ENCODE assay signal across 27 mouse cellular contexts in genomic region chr1:33925283-33925682, GRCm38 (mm10). TPM values are rescaled to one million over a fixed set of nuclear protein-coding genes. Genes with fewer than 3 reads are reported as not detected.
DNase-seq lines count a peak whose midpoint lies in the region; ATAC-seq and TF ChIP-seq lines count a peak whose summit lies in the region.
"Had no signal": no experiment of that assay in that cellular context is flagged by ENCODE, and none has a peak within 500 bp of the region (broad histone marks: within the 10 kb centered on the region; RNA-seq: fewer than 3 reads in every experiment).

No protein-coding gene starts in this region.

- ATAC-seq in intestine, embryonic 14.5 days (replicated peaks; ENCODE audit: low FRiP score, low TSS enrichment, low read depth) = 0 out of 2 replicates have a peak, but pooled peaks have one; percentile 19
- no peak for ATAC-seq in intestine, postnatal 0 days
- 0 out of 2 replicates have a peak, but pooled peaks have one; percentile 61 for ATAC-seq in stomach, embryonic 14.5 days (ENCODE audit: insufficient number of reproducible peaks, insufficient read depth, low FRiP score, low read depth)
- no peak for ATAC-seq in stomach, postnatal 0 days (ENCODE audit: low FRiP score, low TSS enrichment)
- ATAC-seq in liver, embryonic 11.5 days (replicated peaks; ENCODE audit: low FRiP score) = peak; percentile 82
- ATAC-seq: activated CD4-positive, CD25-positive, alpha-beta regulatory T cell, adult 4 months; CD4-positive, CD25-positive, alpha-beta regulatory T cell, adult 4 months; hindbrain, embryonic 16.5 days had no signal

- H3K4me1 ChIP-seq in intestine, embryonic 14.5 days (replicated peaks; ENCODE audit: control insufficient read depth, insufficient read depth, low read length) = no peaks in the 10 kb centered on the region
- H3K4me1 ChIP-seq in intestine, postnatal 0 days (replicated peaks; ENCODE audit: control insufficient read depth, insufficient read depth, low read length) = no peaks in the 10 kb centered on the region
- H3K4me1 ChIP-seq in stomach, embryonic 14.5 days (ENCODE audit: control insufficient read depth, insufficient read depth, low read length) = no peaks in the 10 kb centered on the region
- no peaks in the 10 kb centered on the region for H3K4me1 ChIP-seq in stomach, postnatal 0 days (replicated peaks; ENCODE audit: control insufficient read depth, insufficient read depth)
- no peaks in the 10 kb centered on the region for H3K4me1 ChIP-seq in liver, embryonic 11.5 days (replicated peaks; ENCODE audit: control insufficient read depth, insufficient read depth, low read length)
- H3K4me1 ChIP-seq: forebrain, embryonic 12.5 days; heart, embryonic 15.5 days had no signal

- H3K27ac ChIP-seq in intestine, embryonic 14.5 days (ENCODE audit: low read depth) = no peak overlapping the region
- no peak overlapping the region for H3K27ac ChIP-seq in intestine, postnatal 0 days (ENCODE audit: low read depth, low read length)
- H3K27ac ChIP-seq in stomach, embryonic 14.5 days (ENCODE audit: low read length) = no peak overlapping the region
- H3K27ac ChIP-seq in stomach, postnatal 0 days (replicated peaks) = no peak overlapping the region
- no peak overlapping the region for H3K27ac ChIP-seq in liver, embryonic 11.5 days (ENCODE audit: low read depth, low read length)
- H3K27ac ChIP-seq: forebrain, embryonic 12.5 days; heart, adult 2 months; heart, embryonic 15.5 days; layer of hippocampus, adult 2 months had no signal

- H3K9ac ChIP-seq in intestine, embryonic 14.5 days (ENCODE audit: low read length) = no peak overlapping the region
- H3K9ac ChIP-seq in intestine, postnatal 0 days (ENCODE audit: low read depth, low read length) = no peak overlapping the region
- no peak overlapping the region for H3K9ac ChIP-seq in stomach, embryonic 14.5 days (replicated peaks; ENCODE audit: low read depth, low read length)
- H3K9ac ChIP-seq in stomach, postnatal 0 days (ENCODE audit: low read length) = no peak overlapping the region
- no peak overlapping the region for H3K9ac ChIP-seq in liver, embryonic 11.5 days (ENCODE audit: low read depth, low read length)
- H3K9ac ChIP-seq: forebrain, embryonic 12.5 days; heart, embryonic 15.5 days had no signal

- no peak for TF ChIP-seq EP300 in stomach, postnatal 0 days (optimal IDR thresholded peaks at IDR 0.05)

- no peaks in the 10 kb centered on the region for H3K27me3 ChIP-seq in intestine, embryonic 14.5 days (replicated peaks; ENCODE audit: control insufficient read depth, insufficient read depth, low read length)
- no peaks in the 10 kb centered on the region for H3K27me3 ChIP-seq in intestine, postnatal 0 days (replicated peaks; ENCODE audit: control insufficient read depth, insufficient read depth, low read length)
- no peaks in the 10 kb centered on the region for H3K27me3 ChIP-seq in stomach, embryonic 14.5 days (ENCODE audit: control insufficient read depth, insufficient read depth, low read length)
- H3K27me3 ChIP-seq in stomach, postnatal 0 days (ENCODE audit: control insufficient read depth, insufficient read depth, low read length) = no peaks in the 10 kb centered on the region
- no peaks in the 10 kb centered on the region for H3K27me3 ChIP-seq in liver, embryonic 11.5 days (replicated peaks; ENCODE audit: control insufficient read depth, insufficient read depth, low read length)
- H3K27me3 ChIP-seq: forebrain, embryonic 12.5 days; heart, embryonic 15.5 days had no signal

- WGBS in intestine, embryonic 14.5 days = 51% methylated on average over 3 of the region's 3 CpGs
- WGBS in intestine, postnatal 0 days = 33% methylated on average over 3 of the region's 3 CpGs
- 38% methylated on average over 3 of the region's 3 CpGs for WGBS in stomach, embryonic 14.5 days
- 42% methylated on average over 3 of the region's 3 CpGs for WGBS in stomach, postnatal 0 days
- WGBS in liver, embryonic 11.5 days = 49% methylated on average over 3 of the region's 3 CpGs

- DNase-seq in intestine, embryonic 14.5 days (ENCODE audit: low spot score) = no peak
- no peak for DNase-seq in stomach, postnatal 0 days (ENCODE audit: low spot score)
- no peak for DNase-seq in liver, embryonic 11.5 days (ENCODE audit: low spot score)
- no peak for DNase-seq in adrenal gland, postnatal 4 days (ENCODE audit: low spot score in 2 of 2)
- DNase-seq in layer of hippocampus, adult 11-12 months (ENCODE audit: low spot score) = no peak
- no peak for DNase-seq in ovary, postnatal 36 days (ENCODE audit: low spot score)
- DNase-seq: adrenal gland, postnatal 14 days; cerebellum, adult 11 months; cerebellum, postnatal 10 days; gastrocnemius, postnatal 10 days; heart, adult 2 months; heart, postnatal 4 days; kidney, adult 9 months; layer of hippocampus, postnatal 36 days; midbrain, embryonic 14.5 days; right cerebral cortex, postnatal 14 days; spleen, adult 18-20 months had no signal

- H3K4me2 ChIP-seq in intestine, embryonic 14.5 days (ENCODE audit: low read length) = no peak overlapping the region
- no peak overlapping the region for H3K4me2 ChIP-seq in intestine, postnatal 0 days (replicated peaks; ENCODE audit: low read depth)
- no peak overlapping the region for H3K4me2 ChIP-seq in stomach, embryonic 14.5 days (replicated peaks; ENCODE audit: low read depth, low read length)
- no peak overlapping the region for H3K4me2 ChIP-seq in stomach, postnatal 0 days (replicated peaks; ENCODE audit: low read depth)
- no peak overlapping the region for H3K4me2 ChIP-seq in liver, embryonic 11.5 days
- H3K4me2 ChIP-seq: forebrain, embryonic 12.5 days; heart, embryonic 15.5 days had no signal

- H3K4me3 ChIP-seq in intestine, embryonic 14.5 days (ENCODE audit: low read depth, low read length) = no peak overlapping the region
- H3K4me3 ChIP-seq in intestine, postnatal 0 days (ENCODE audit: low read depth, low read length) = no peak overlapping the region
- no peak overlapping the region for H3K4me3 ChIP-seq in stomach, embryonic 14.5 days (ENCODE audit: low read depth, low read length)
- no peak overlapping the region for H3K4me3 ChIP-seq in stomach, postnatal 0 days (ENCODE audit: low read depth, low read length)
- H3K4me3 ChIP-seq in liver, embryonic 11.5 days (ENCODE audit: low read depth, low read length) = no peak overlapping the region
- H3K4me3 ChIP-seq: forebrain, embryonic 12.5 days; heart, adult 2 months; heart, embryonic 15.5 days; layer of hippocampus, adult 2 months had no signal

- no peak for TF ChIP-seq CTCF in intestine, postnatal 0 days (IDR thresholded peaks at IDR 0.05; ENCODE audit: low read depth)
- no peak for TF ChIP-seq CTCF in stomach, postnatal 0 days (IDR thresholded peaks at IDR 0.05; ENCODE audit: low read depth)

- H3K9me3 ChIP-seq in intestine, embryonic 14.5 days (ENCODE audit: control insufficient read depth, low read length) = no peaks in the 10 kb centered on the region
- H3K9me3 ChIP-seq in intestine, postnatal 0 days (ENCODE audit: control insufficient read depth) = no peaks in the 10 kb centered on the region
- no peaks in the 10 kb centered on the region for H3K9me3 ChIP-seq in stomach, embryonic 14.5 days (ENCODE audit: control insufficient read depth, low read depth, low read length)
- H3K9me3 ChIP-seq in stomach, postnatal 0 days (ENCODE audit: control insufficient read depth, low read length) = no peaks in the 10 kb centered on the region
- H3K9me3 ChIP-seq in liver, embryonic 11.5 days (ENCODE audit: control insufficient read depth, low read length) = no peaks in the 10 kb centered on the region
- H3K9me3 ChIP-seq: forebrain, embryonic 12.5 days; G1E; heart, embryonic 15.5 days had no signal

- no peaks in the 10 kb centered on the region for H3K36me3 ChIP-seq in intestine, embryonic 14.5 days (ENCODE audit: control insufficient read depth, insufficient read depth, low read length)
- H3K36me3 ChIP-seq in intestine, postnatal 0 days (ENCODE audit: control insufficient read depth, insufficient read depth) = no peaks in the 10 kb centered on the region
- H3K36me3 ChIP-seq in stomach, embryonic 14.5 days (ENCODE audit: control insufficient read depth, insufficient read depth, low read length) = no peaks in the 10 kb centered on the region
- no peaks in the 10 kb centered on the region for H3K36me3 ChIP-seq in stomach, postnatal 0 days (ENCODE audit: control insufficient read depth, insufficient read depth, low read length)
- H3K36me3 ChIP-seq in liver, embryonic 11.5 days (ENCODE audit: control insufficient read depth, insufficient read depth, low read length) = no peaks in the 10 kb centered on the region
- H3K36me3 ChIP-seq: forebrain, embryonic 12.5 days; G1E; heart, embryonic 15.5 days had no signal

RNA-seq across cellular contexts. Expression of gene Dst, which starts 17.3 kb away (rescaled TPM):
- 27.7 and 30.1 TPM in 2 replicates for polyA plus RNA-seq in intestine, embryonic 14.5 days (2014; fragmentation: Nextera tagmentation; extraction: Ambion mirVana)
- polyA plus RNA-seq in intestine, postnatal 0 days (2015; fragmentation: Nextera tagmentation; extraction: Ambion mirVana) = 19.0 and 22.0 TPM in 2 replicates
- 42.0 and 42.9 TPM in 2 replicates for polyA plus RNA-seq in stomach, embryonic 14.5 days (2014; fragmentation: Nextera tagmentation; extraction: Ambion mirVana)
- polyA plus RNA-seq in stomach, postnatal 0 days (2015; fragmentation: Nextera tagmentation; extraction: Ambion mirVana) = 16.4 and 17.1 TPM in 2 replicates
- 9.4 and 9.5 TPM in 2 replicates for polyA plus RNA-seq in liver, embryonic 11.5 days (2014; fragmentation: Nextera tagmentation; extraction: Ambion mirVana)
- 100 to 1,000 TPM; 136 to 151 TPM for total RNA-seq in adrenal gland, postnatal 4 days (2021)
- polyA plus RNA-seq: G1E had no signal

RNA-seq across cellular contexts. Expression of gene Bend6, which starts 17.7 kb away (rescaled TPM):
- polyA plus RNA-seq in intestine, embryonic 14.5 days (2014; fragmentation: Nextera tagmentation; extraction: Ambion mirVana) = 0.61 and 0.81 TPM in 2 replicates
- polyA plus RNA-seq in intestine, postnatal 0 days (2015; fragmentation: Nextera tagmentation; extraction: Ambion mirVana) = 0.33 and 0.35 TPM in 2 replicates
- polyA plus RNA-seq in stomach, embryonic 14.5 days (2014; fragmentation: Nextera tagmentation; extraction: Ambion mirVana) = 1.1 and 2.2 TPM in 2 replicates
- polyA plus RNA-seq in stomach, postnatal 0 days (2015; fragmentation: Nextera tagmentation; extraction: Ambion mirVana) = 0.86 and 0.91 TPM in 2 replicates
- 2.3 and 2.4 TPM in 2 replicates for polyA plus RNA-seq in liver, embryonic 11.5 days (2014; fragmentation: Nextera tagmentation; extraction: Ambion mirVana)
- total RNA-seq in adrenal gland, postnatal 4 days (2021) = 1 to 10 TPM; 2.1 to 2.5 TPM
- total RNA-seq: G1E; megakaryocyte progenitor cell, adult 5-6 weeks had no signal
- polyA plus RNA-seq: G1E had no signal

Comparison
In these comparisons a context has a peak if more than half of its experiments do, and no peak if none do; other contexts are left out.
1. ATAC-seq: peak in intestine, embryonic 14.5 days (single experiment), stomach, embryonic 14.5 days (single experiment) and liver, embryonic 11.5 days (single experiment); none in intestine, postnatal 0 days (single experiment) and stomach, postnatal 0 days (single experiment).